Mouse (Mus musculus) spleen, adult 2 months (tissue): ENCODE measurements at regions not wholly inside any gene's neighbourhood (a gene's known extent, or its start where the extent isn't known, plus 50 kb on each side); places are given as distances from the start of the nearest gene placed in this dataset.

Experiments
- DNase-seq, 2 experiments: peaks; one replicate each; pipeline versions ENCODE4 v3.0.0 to v3.0.0-alpha.2; 2012 to 2021; ENCODE audit warnings: low spot score in 2 of 2, low read depth in 1 of 2
- H3K27ac ChIP-seq: fragments of 200-500 bp; 2 replicates; pipeline ENCODE4 v1.5.1; 2012; ENCODE audit warnings: low read length, inconsistent platforms; ENCODE audit not compliant: insufficient read depth
- H3K27me3 ChIP-seq: fragments of 200-500 bp; 2 replicates; pipeline ENCODE4 v1.6.1; 2012; ENCODE audit warnings: mild to moderate bottlenecking, moderate library complexity, low read length, inconsistent platforms; ENCODE audit not compliant: control insufficient read depth, insufficient read depth
- H3K36me3 ChIP-seq: fragments of 200-500 bp; 2 replicates; pipeline ENCODE4 v1.6.1; 2012; ENCODE audit warnings: mild to moderate bottlenecking, low read length, inconsistent platforms; ENCODE audit not compliant: control insufficient read depth, insufficient read depth
- H3K4me1 ChIP-seq: fragments of 200-500 bp; 2 replicates; pipeline ENCODE4 v1.6.1; 2011; ENCODE audit warnings: inconsistent platforms; ENCODE audit not compliant: control insufficient read depth, insufficient read depth, insufficient read length
- H3K4me3 ChIP-seq: fragments of 200-500 bp; 2 replicates; pipeline ENCODE4 v1.5.1; 2011; ENCODE audit warnings: mild to moderate bottlenecking, inconsistent platforms; ENCODE audit not compliant: insufficient read depth, insufficient read length; ENCODE audit errors: extremely low read depth
- CTCF ChIP-seq: fragments of 200-500 bp; IDR thresholded peaks from 2 replicates; pipeline ENCODE4 v1.5.1; 2011; ENCODE audit warnings: mild to moderate bottlenecking, inconsistent platforms; ENCODE audit not compliant: insufficient read depth, insufficient read length, insufficient replicate concordance; ENCODE audit errors: extremely low read depth
- POLR2A ChIP-seq: fragments of 200-500 bp; IDR thresholded peaks from 2 replicates; pipeline ENCODE4 v1.6.1; 2011; ENCODE audit warnings: low read depth, low read length, inconsistent platforms
- WGBS: fragments of 180-500 bp; shearing (Covaris S2); methylation state at CpG from one replicate; pipeline ENCODE4 v1.1.7; 2018; 5-methylcytosine and 5-hydroxymethylcytosine counted together

GRCm38 (mm10) chr2:146565693-146566092, 53.5 kb upstream of the Ralgapa2 start:
- no peak for DNase-seq
- Histone ChIP-seq H3K27ac (no peak overlapping the region), H3K4me1 (no peaks in the 10 kb centered on the region), H3K36me3 (no peaks in the 10 kb centered on the region), H3K4me3 (no peak overlapping the region), H3K27me3 (no peaks in the 10 kb centered on the region)
- TF ChIP-seq POLR2A (no peak), CTCF (no peak)
- 44% methylated on average over 6 of the region's 6 CpGs for WGBS

GRCm38 (mm10) chr2:146568171-146568842, 56.2 kb upstream of the Ralgapa2 start:
- no peak overlapping the region for H3K4me3 ChIP-seq
- H3K4me1 ChIP-seq: no peaks in the 10 kb centered on the region
- DNase-seq: no peak
- TF ChIP-seq POLR2A (no peak), CTCF (no peak)
- H3K36me3 ChIP-seq: no peaks in the 10 kb centered on the region
- H3K27me3 ChIP-seq: no peaks in the 10 kb centered on the region
- WGBS: 90% methylated on average over 11 of the region's 11 CpGs
- H3K27ac ChIP-seq: no peak overlapping the region

GRCm38 (mm10) chr2:146571036-146571435, 58.9 kb upstream of the Ralgapa2 start:
- 94% methylated on average over 11 of the region's 11 CpGs for WGBS
- Histone ChIP-seq H3K27me3 (no peaks in the 10 kb centered on the region), H3K4me3 (no peak overlapping the region), H3K4me1 (no peaks in the 10 kb centered on the region), H3K27ac (no peak overlapping the region), H3K36me3 (no peaks in the 10 kb centered on the region)
- TF ChIP-seq CTCF (no peak), POLR2A (no peak)
- no peak for DNase-seq

- Histone ChIP-seq H3K36me3 (no peaks in the 10 kb centered on the region), H3K27me3 (no peaks in the 10 kb centered on the region), H3K4me1 (no peaks in the 10 kb centered on the region), H3K27ac (no peak overlapping the region), H3K4me3 (no peak overlapping the region)
- TF ChIP-seq POLR2A (no peak), CTCF (no peak)
- 92% methylated on average over 9 of the region's 9 CpGs for WGBS
- DNase-seq: no peak
Measured at GRCm38 (mm10) chr2:146571857-146572256, 59.7 kb upstream of the Ralgapa2 start.

GRCm38 (mm10) chr2:146575610-146576297, 63.6 kb upstream of the Ralgapa2 start:
- H3K27me3 ChIP-seq: no peaks in the 10 kb centered on the region
- H3K36me3 ChIP-seq: no peaks in the 10 kb centered on the region
- DNase-seq: no peak
- H3K4me3 ChIP-seq: no peak overlapping the region
- H3K4me1 ChIP-seq: no peaks in the 10 kb centered on the region
- TF ChIP-seq POLR2A (no peak), CTCF (no peak)
- WGBS: 68% methylated on average over 3 of the region's 3 CpGs
- no peak overlapping the region for H3K27ac ChIP-seq

- no peak for TF ChIP-seq POLR2A
- TF ChIP-seq CTCF: no peak
- no peak for DNase-seq
- Histone ChIP-seq H3K27ac (no peak overlapping the region), H3K4me1 (no peaks in the 10 kb centered on the region), H3K36me3 (no peaks in the 10 kb centered on the region), H3K27me3 (no peaks in the 10 kb centered on the region), H3K4me3 (no peak overlapping the region)
- WGBS: 45% methylated on average over 4 of the region's 4 CpGs
Measured at GRCm38 (mm10) chr2:146576298-146576905, 64.3 kb upstream of the Ralgapa2 start.

GRCm38 (mm10) chr2:146577096-146577495, 65.0 kb upstream of the Ralgapa2 start:
- Histone ChIP-seq H3K4me1 (no peaks in the 10 kb centered on the region), H3K27me3 (no peaks in the 10 kb centered on the region), H3K4me3 (no peak overlapping the region), H3K27ac (no peak overlapping the region), H3K36me3 (no peaks in the 10 kb centered on the region)
- 88% methylated on average over 3 of the region's 3 CpGs for WGBS
- TF ChIP-seq POLR2A (no peak), CTCF (no peak)
- DNase-seq: no peak
